Mouse (Mus musculus) hematopoietic stem cell, adult 5-6 weeks (primary cell): ENCODE results near the gene Unc13c. TPM values are rescaled to one million over a fixed set of nuclear protein-coding genes. Genes with fewer than 3 reads are reported as not detected.

Source experiments
- ATAC-seq, 2 experiments: fragments of 125-278 bp in 1 of 2; replicated peaks in 1 of 2; 2 replicates each; pipeline ENCODE4 v1.8.0; 2016 to 2017; ENCODE audit warnings: inconsistent platforms in 2 of 2, mild to moderate bottlenecking in 2 of 2, moderate number of reproducible peaks in 2 of 2, low read depth in 1 of 2, moderate TSS enrichment in 1 of 2; ENCODE audit not compliant: low FRiP score in 2 of 2, poor library complexity in 2 of 2, severe bottlenecking in 2 of 2, insufficient read depth in 1 of 2, low TSS enrichment in 1 of 2
- total RNA-seq: library from RNA; stranded (forward); fragments of 172-1452, 232-1000 nt; gene quantifications from 2 replicates; pipeline ENCODE4 v1.2.3, GENCODE M21; 2017

The Unc13c gene
- total RNA-seq: not detected in 2 replicates

GRCm38 (mm10) chr9:73968641-73969121 is at the start of gene Unc13c:
TSS of gene Unc13c (minus strand) at chr9:73968966.
- no peak for ATAC-seq

DNA sequence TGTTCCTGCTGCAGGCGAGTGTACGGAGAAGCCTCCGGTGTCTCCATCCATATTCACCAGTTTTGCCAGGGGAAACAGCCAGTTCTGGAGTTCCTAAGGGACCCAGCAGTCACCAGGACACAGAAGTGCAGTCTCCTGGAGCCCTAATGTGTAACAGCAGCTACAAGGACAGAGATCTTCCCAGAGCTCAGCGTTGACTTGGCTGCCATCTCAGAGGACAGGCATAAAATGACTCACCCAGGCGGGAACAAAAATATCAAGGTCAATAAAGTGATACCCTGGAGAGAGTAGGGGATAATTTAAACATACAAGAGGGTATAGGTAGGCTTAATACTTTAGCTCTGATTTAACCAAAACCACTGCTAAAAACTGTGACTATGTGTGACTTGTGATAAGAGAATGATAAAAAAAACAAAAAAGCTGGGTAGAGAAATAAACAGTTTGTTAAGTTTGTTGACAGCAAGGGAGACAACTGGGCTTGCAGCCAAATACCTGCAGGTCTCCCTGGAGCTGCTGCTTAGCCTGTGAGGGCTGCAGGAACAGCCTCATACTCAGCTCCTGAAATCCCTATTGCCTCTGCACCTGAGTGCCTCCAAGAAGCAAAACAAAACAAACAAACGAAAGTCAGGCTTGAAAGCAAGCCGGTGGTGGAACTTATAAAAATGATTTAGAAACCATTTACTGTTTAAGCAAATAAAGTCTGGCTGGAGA is 39.4 kb upstream of the Unc13c start:
- ATAC-seq: no peak

- ATAC-seq: 0 out of 4 replicates have a peak, but pooled peaks of 1 of the 2 experiments have one; percentile 32
These were observed 33.7 kb upstream of the Unc13c start for GRCm38 (mm10) chr9:74002388-74002990.

DNA sequence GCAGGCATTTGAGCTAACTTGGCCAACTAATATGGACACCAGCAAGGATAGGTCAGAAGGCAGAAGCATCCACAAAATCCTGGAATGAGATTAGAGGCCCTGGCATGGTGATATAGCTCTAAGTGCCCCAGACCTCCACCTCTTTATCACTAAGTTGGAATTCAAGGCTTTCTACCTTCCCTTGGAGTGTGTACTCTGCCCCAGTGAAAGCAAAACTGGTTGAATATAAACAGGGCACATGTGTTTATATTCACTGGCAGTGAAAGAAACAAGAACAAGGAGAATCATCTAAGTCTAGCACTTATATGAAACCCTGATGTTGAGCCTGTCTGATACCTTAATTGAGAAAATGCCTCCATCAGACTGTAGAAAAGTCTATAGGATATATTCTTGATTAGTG is 19.3 kb upstream of the Unc13c start:
- no peak for ATAC-seq

GRCm38 (mm10) chr9:73987236-73987635 is 18.5 kb upstream of the Unc13c start:
- ATAC-seq: no peak

DNA sequence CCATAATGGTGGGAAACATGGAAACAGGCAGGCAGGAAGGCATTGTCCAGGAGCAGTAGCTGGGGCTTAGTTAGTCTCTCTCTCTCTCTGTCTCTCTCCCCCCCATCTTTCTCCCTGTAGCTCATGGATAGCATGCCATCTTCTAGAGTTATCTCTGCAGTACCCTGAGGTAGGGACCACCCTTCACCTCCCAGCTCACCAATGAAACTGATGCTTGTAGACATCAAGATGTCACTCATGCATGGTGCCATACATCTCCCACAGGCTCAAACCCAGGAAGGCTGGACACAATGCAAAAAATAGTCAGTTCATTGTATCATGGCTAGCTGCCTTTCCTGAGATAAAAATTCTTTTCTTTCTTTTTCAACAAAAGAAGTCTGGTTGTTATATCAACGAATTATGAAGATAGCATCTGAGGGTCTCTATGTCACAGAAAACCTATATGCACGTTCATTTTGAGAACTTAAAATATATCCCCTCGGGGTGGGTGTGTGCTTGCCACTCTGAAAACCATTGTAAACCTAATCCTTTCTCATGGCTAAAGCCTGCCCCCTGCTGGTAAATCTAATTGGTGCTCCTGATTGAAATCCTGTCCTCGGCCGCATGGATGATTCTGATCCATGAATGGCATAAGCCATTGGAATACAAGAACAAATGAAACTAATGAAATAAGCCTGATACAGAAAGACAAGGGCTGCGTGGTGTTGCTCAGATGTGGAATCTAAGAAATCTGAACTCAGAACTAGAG is 14.0 kb upstream of the Unc13c start:
- ATAC-seq: peak in 1 of 2 experiments; percentile 76; a peak in 3 of 4 replicates

- peak; percentile 58 to 64; a peak in 3 of 4 replicates for ATAC-seq
These were observed 3.7 kb upstream of the Unc13c start for GRCm38 (mm10) chr9:73972327-73972988.

DNA sequence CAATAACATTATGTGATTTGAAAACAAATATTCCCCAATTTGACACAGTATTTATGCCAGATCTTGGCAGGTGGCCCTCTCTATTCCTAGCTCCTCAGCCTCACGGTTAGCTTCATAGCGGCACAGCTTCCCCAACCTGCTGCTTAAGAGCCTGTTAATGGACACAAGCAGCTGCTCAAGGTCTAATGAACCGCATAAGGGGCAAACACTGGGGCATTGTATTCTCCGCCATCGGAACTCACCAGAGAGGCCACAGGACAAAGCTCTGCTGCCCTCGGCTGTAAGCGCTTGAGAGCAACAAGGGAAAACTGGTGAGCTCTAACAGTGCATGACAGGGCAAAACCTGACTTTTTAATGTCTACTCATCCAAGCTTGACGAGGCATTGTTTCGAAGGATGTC is 2.0 kb upstream of the Unc13c start:
- ATAC-seq: no peak

DNA sequence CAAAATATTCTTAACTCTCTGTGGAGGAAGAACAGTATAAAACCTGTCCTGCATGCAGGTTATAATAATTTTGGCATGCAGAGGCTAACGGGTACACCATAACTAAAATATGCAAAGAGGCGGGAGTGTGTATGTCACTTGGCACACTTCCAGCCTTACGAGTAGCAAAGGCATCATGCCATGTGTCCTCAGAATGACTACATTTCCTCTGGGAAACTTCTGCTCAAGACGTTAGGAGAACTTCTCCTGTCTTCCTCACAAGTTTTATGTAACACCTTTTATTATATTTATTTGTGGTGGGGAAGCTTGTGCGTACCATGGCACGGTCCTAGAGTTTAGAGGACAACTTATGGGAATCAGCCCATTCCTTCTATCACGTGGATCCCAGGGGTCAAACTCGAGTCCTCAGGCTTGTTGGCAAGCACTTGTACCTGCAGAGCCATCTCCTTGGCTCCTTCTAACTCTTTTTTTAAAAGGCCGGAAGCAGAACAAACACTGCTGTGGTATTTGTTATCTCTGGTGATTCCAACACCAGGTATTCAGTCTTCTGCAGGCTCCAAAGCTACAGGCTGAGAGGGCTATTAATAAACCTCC is 3.3 kb downstream of the Unc13c start:
- no peak for ATAC-seq

DNA sequence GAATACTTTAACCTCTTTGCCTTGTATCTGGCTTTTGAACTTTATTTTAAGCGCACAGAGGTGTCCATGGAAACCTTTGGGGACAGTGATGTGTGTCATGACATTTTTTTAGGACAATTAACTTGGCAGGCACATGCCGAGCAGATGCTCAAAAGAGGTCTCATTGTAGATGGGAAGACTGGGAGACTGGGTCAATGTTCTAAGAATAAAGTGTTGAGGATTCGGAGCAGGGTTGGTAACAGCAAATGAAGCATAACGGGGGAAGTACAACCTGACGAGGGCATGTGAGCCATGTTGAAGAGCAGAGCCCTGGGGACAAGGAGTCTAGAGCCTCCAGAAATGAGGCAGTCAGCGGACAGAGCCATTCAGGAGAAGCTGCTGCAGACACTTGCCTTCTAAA is 6.3 kb downstream of the Unc13c start:
- no peak for ATAC-seq

- ATAC-seq: no peak
These were observed 16.4 kb downstream of the Unc13c start for GRCm38 (mm10) chr9:73952331-73952730.

GRCm38 (mm10) chr9:73951586-73951985 is 17.2 kb downstream of the Unc13c start:
- no peak for ATAC-seq

GRCm38 (mm10) chr9:73934844-73935243 is 33.9 kb downstream of the Unc13c start:
- no peak for ATAC-seq

- ATAC-seq: no peak
These were observed 36.8 kb downstream of the Unc13c start for GRCm38 (mm10) chr9:73931988-73932387.

DNA sequence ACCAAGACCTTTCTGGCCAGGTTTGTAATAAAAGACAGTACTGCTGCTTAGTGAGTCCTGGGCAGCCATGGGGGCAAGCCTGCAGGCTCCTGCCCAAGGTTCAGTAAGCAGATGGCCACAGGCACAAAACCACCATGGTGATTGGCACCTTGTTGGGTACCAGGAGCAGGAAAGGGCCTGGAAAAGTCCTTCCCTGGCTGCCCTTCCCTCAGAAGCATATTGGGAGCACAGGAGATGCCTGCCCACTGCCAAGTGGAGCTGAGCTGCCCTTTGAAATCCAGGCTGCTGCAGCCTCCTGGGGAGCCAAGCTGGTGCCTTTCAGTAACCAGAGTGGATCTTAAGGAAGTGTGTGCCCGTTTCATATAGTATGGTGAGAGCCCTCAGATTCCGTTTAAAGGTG is 41.5 kb downstream of the Unc13c start:
- ATAC-seq: no peak

GRCm38 (mm10) chr9:73922449-73923115 is 46.2 kb downstream of the Unc13c start:
- no peak for ATAC-seq

DNA sequence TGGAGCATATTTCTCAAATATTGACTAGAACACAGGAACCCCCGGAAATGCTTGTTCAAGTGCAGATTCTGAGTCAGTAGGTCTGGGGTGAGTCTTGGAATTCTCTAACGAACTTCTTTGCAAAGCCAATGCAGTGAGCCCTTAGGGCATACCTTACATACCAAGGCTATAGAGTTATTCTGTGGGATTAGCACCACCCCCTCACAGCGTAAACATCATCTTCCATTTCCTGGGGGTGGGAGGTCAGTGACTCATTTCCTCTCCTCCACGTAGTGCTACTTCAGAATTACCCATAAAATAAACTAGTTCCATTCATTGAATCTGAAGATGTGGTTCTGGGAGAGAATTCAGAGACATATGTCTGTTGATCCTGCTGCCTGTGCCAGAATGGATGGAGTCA is 62.8 kb downstream of the Unc13c start:
- ATAC-seq: no peak
